Mouse (Mus musculus): ENCODE measurements around the gene Txndc5.

DNA sequence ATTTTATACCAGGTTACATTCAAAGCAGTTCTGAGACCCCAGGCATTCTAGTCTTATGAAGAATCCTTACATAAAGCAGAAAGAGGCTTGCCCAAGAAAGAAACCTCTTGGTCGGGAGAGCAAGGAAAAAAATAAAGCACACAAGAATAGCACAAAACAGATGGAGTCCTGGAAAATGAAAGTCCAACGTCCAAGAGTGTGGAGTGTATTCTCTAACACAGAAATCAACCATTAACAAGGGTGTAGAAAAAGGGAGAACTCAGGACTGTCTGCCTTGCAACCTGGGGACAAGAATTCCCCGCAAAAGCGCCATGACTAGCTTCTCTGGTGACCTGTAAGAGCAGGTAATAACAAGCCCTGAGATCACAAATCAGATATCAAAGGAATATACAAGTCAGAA lies 36.6 kb upstream of the Txndc5 start:
- TF ChIP-seq CTCF (IDR thresholded peaks at IDR 0.05; ENCODE audit: borderline replicate concordance, extremely low read depth, insufficient read depth, insufficient read length) = no peak
- no peak for TF ChIP-seq POLR2A (IDR thresholded peaks at IDR 0.05; ENCODE audit: borderline replicate concordance, extremely low read depth, insufficient read depth, insufficient read length, poor library complexity, severe bottlenecking)

Measured in brain, embryonic 14.5 days (tissue).